Mouse (Mus musculus) C2C12 (cell line): Measurements from ENCODE around the gene Tsnax.

Experiments used
- CEBPB ChIP-seq: IDR thresholded peaks from one replicate; pipeline ENCODE4 v1.6.1; 2011; ENCODE audit warnings: low read depth, mild to moderate bottlenecking, control low read depth, moderate library complexity
- CTCF ChIP-seq: IDR thresholded peaks from one replicate; pipeline ENCODE4 v1.5.1; 2011; ENCODE audit not compliant: control insufficient read depth, insufficient read depth, insufficient read length
- MAX ChIP-seq: IDR thresholded peaks from one replicate; pipeline ENCODE4 v1.6.1; 2011; ENCODE audit warnings: mild to moderate bottlenecking, control low read depth
- MYOD1 ChIP-seq: IDR thresholded peaks from one replicate; pipeline ENCODE4 v1.6.1; 2011; ENCODE audit warnings: low read depth; ENCODE audit not compliant: control insufficient read depth, insufficient read length
- MYOG ChIP-seq: IDR thresholded peaks from one replicate; pipeline ENCODE4 v1.6.1; 2011; ENCODE audit not compliant: control insufficient read depth, insufficient read length; ENCODE audit errors: extremely low read depth
- USF1 ChIP-seq: IDR thresholded peaks from one replicate; pipeline ENCODE4 v1.6.1; 2011; ENCODE audit warnings: low read depth, mild to moderate bottlenecking, control low read depth, moderate library complexity

GRCm38 (mm10) chr8:125049826-125050225 is 37.0 kb downstream of the Tsnax start:
- TF ChIP-seq MAX (no peak), CTCF (no peak), MYOG (no peak), CEBPB (no peak), MYOD1 (no peak), USF1 (no peak)
